In genomic region chr9:89900111-89900824, GRCm38 (mm10) we compare ENCODE assay signal across 31 mouse cellular contexts. TPM values are rescaled to one million over a fixed set of nuclear protein-coding genes. Genes with fewer than 3 reads are reported as not detected.
DNase-seq lines count a peak whose midpoint lies in the region; ATAC-seq and TF ChIP-seq lines count a peak whose summit lies in the region.
"Had no signal": no experiment of that assay in that cellular context is flagged by ENCODE, and none has a peak within 500 bp of the region (broad histone marks: within the 10 kb centered on the region; RNA-seq: fewer than 3 reads in every experiment).

No protein-coding gene starts in this region.

- TF ChIP-seq EP300 in lung, postnatal 0 days (IDR thresholded peaks at IDR 0.05), result no peak
- peak; percentile 75 for TF ChIP-seq EP300 in CH12.LX (IDR thresholded peaks at IDR 0.05; ENCODE audit: low read length)

- no peak overlapping the region for H3K9ac ChIP-seq in lung, postnatal 0 days (replicated peaks; ENCODE audit: low read depth)
- no peak overlapping the region for H3K9ac ChIP-seq in CH12.LX (ENCODE audit: insufficient read depth, low read depth)
- H3K9ac ChIP-seq: embryonic facial prominence, embryonic 12.5 days; forebrain, postnatal 0 days; kidney, embryonic 15.5 days; limb, embryonic 15.5 days; liver, embryonic 13.5 days; neural tube, embryonic 13.5 days had no signal

- 34% methylated on average over 14 of the region's 14 CpGs for WGBS in lung, postnatal 0 days

- no peak for TF ChIP-seq POLR2A in CH12.LX (IDR thresholded peaks at IDR 0.05; ENCODE audit: low read depth, low read length)
- TF ChIP-seq POLR2A in brain, embryonic 14.5 days (IDR thresholded peaks at IDR 0.05; ENCODE audit: borderline replicate concordance, extremely low read depth, insufficient read depth, insufficient read length, poor library complexity, severe bottlenecking), result no peak

- H3K79me2 ChIP-seq in CH12.LX (replicated peaks; ENCODE audit: control insufficient read depth, extremely low read depth, insufficient read depth, poor library complexity, severe bottlenecking), result no peaks in the 10 kb centered on the region

- TF ChIP-seq RAD21 in CH12.LX (IDR thresholded peaks at IDR 0.05; ENCODE audit: low read depth, low read length), result no peak

- H3K27ac ChIP-seq in lung, postnatal 0 days (ENCODE audit: low read length), result no peak overlapping the region
- H3K27ac ChIP-seq in CH12.LX (ENCODE audit: insufficient read depth, low read depth), result no peak overlapping the region
- H3K27ac ChIP-seq: embryonic facial prominence, embryonic 12.5 days; forebrain, embryonic 10.5 days; heart, embryonic 10.5 days; kidney, embryonic 15.5 days; limb, embryonic 10.5 days; limb, embryonic 15.5 days; liver, embryonic 13.5 days; midbrain, embryonic 10.5 days; neural tube, embryonic 13.5 days had no signal

- DNase-seq in heart, adult 11 months, result peak; percentile 67
- no peak for DNase-seq in heart, adult 9 months (ENCODE audit: low spot score in 2 of 2)
- peak; percentile 18 for DNase-seq in lung, postnatal 10 days
- DNase-seq in lung, postnatal 0 days (ENCODE audit: low spot score), result no peak
- peak; percentile 51 for DNase-seq in CH12.LX (ENCODE audit: extremely low read depth)
- peak; percentile 36 for DNase-seq in brain, embryonic 14.5 days (ENCODE audit: low read depth)
- DNase-seq in natural killer cell, adult 2 months (ENCODE audit: low spot score in 2 of 2), result no peak
- no peak for DNase-seq in thymus, adult 18-20 months
- DNase-seq: adrenal gland, postnatal 14 days; cerebellum, adult 11-12 months; cerebellum, postnatal 14 days; forebrain, postnatal 0 days; gastrocnemius, postnatal 10 days; heart, postnatal 36 days; kidney, adult 18-20 months; kidney, postnatal 25 days; liver, embryonic 13.5 days; lung, adult 2 months; right cerebral cortex, postnatal 14 days; thymus, postnatal 25 days had no signal

- H3K4me1 ChIP-seq in lung, postnatal 0 days (ENCODE audit: insufficient read depth, low read depth, low read length), result peaks cover 4% of the 10 kb centered on the region; the same call in 1 of the 2 replicates
- peaks cover 3 to 11% of the 10 kb centered on the region in 2 experiments for H3K4me1 ChIP-seq in CH12.LX (ENCODE audit: control insufficient read depth in 1 of 2, insufficient read depth in 2 of 2)
- H3K4me1 ChIP-seq: embryonic facial prominence, embryonic 12.5 days; heart, embryonic 10.5 days; kidney, embryonic 15.5 days; limb, embryonic 10.5 days; limb, embryonic 15.5 days; liver, embryonic 13.5 days had no signal

- H3K4me2 ChIP-seq in lung, postnatal 0 days (replicated peaks; ENCODE audit: low read depth, low read length), result no peak overlapping the region
- H3K4me2 ChIP-seq in CH12.LX (ENCODE audit: insufficient read depth, low read depth, poor library complexity, severe bottlenecking), result peak overlapping the region; percentile 29; the same call in 1 of the 2 replicates
- H3K4me2 ChIP-seq: embryonic facial prominence, embryonic 12.5 days; kidney, embryonic 15.5 days; limb, embryonic 15.5 days; liver, embryonic 13.5 days; neural tube, embryonic 13.5 days had no signal

- dilution Hi-C loops in CH12.LX (cut with MboI; ENCODE audit: extremely low pct_ligation_motif_present, extremely low pct_unique_long_range_greater_than_20kb, low sequenced_read_pairs), result no loop called here

- TF ChIP-seq CTCF in lung, postnatal 0 days (IDR thresholded peaks at IDR 0.05), result no peak
- no peak for TF ChIP-seq CTCF in CH12.LX (conservative IDR thresholded peaks at IDR 0.05 in 1 of 2, IDR thresholded peaks at IDR 0.05 in 1 of 2; ENCODE audit: low read depth in 2 of 2, low read length in 2 of 2)
- no peak for TF ChIP-seq CTCF in brain, embryonic 14.5 days (IDR thresholded peaks at IDR 0.05; ENCODE audit: borderline replicate concordance, extremely low read depth, insufficient read depth, insufficient read length)

- no peaks in the 10 kb centered on the region for H3K9me3 ChIP-seq in lung, postnatal 0 days (ENCODE audit: low read length)
- no peaks in the 10 kb centered on the region for H3K9me3 ChIP-seq in CH12.LX (replicated peaks; ENCODE audit: low read length)
- H3K9me3 ChIP-seq: embryonic facial prominence, embryonic 12.5 days; forebrain, embryonic 10.5 days; heart, embryonic 10.5 days; kidney, embryonic 15.5 days; limb, embryonic 10.5 days; limb, embryonic 15.5 days; liver, embryonic 13.5 days; midbrain, embryonic 10.5 days; neural tube, embryonic 13.5 days had no signal

- H3K4me3 ChIP-seq in lung, postnatal 0 days (ENCODE audit: low read depth, low read length), result no peak overlapping the region
- H3K4me3 ChIP-seq in CH12.LX (replicated peaks in 1 of 3; ENCODE audit: low read depth in 2 of 3, low read length in 2 of 3, poor library complexity in 1 of 3), result no peak overlapping the region
- H3K4me3 ChIP-seq: embryonic facial prominence, embryonic 12.5 days; forebrain, embryonic 10.5 days; heart, embryonic 10.5 days; kidney, embryonic 15.5 days; limb, embryonic 10.5 days; limb, embryonic 15.5 days; liver, embryonic 13.5 days; midbrain, embryonic 10.5 days; myocyte; neural tube, embryonic 13.5 days had no signal

- 0 out of 2 replicates have a peak, but pooled peaks cover 3% of the 10 kb centered on the region for H3K27me3 ChIP-seq in lung, postnatal 0 days (replicated peaks; ENCODE audit: insufficient read depth, low read length)
- H3K27me3 ChIP-seq in CH12.LX (replicated peaks), result no peaks in the 10 kb centered on the region

- H3K36me3 ChIP-seq in lung, postnatal 0 days (ENCODE audit: insufficient read depth, low read length), result no peaks in the 10 kb centered on the region
- H3K36me3 ChIP-seq in CH12.LX (replicated peaks in 1 of 2; ENCODE audit: control insufficient read depth in 1 of 2, insufficient read depth in 1 of 2, low read length in 1 of 2), result no peaks in the 10 kb centered on the region
- H3K36me3 ChIP-seq: embryonic facial prominence, embryonic 12.5 days; forebrain, embryonic 10.5 days; heart, embryonic 10.5 days; kidney, embryonic 15.5 days; limb, embryonic 10.5 days; limb, embryonic 15.5 days; liver, embryonic 13.5 days; midbrain, embryonic 10.5 days; neural tube, embryonic 13.5 days had no signal

- in situ Hi-C loops in CH12.LX (cut with MboI; ENCODE audit: low pct_ligation_motif_present, low pct_unique_long_range_greater_than_20kb, low sequenced_read_pairs), result no loop called here

- ATAC-seq in lung, postnatal 0 days, result no peak
- ATAC-seq: CD4-positive, CD25-positive, alpha-beta regulatory T cell, adult 4 months; forebrain, postnatal 0 days; hindbrain, embryonic 16.5 days had no signal

TF ChIP-seq in CH12.LX, 34 proteins besides CTCF, POLR2A, EP300 and RAD21:
- TF ChIP-seq BHLHE40 (IDR thresholded peaks at IDR 0.05; ENCODE audit: low read depth, low read length) (peak; percentile 68), MAX (IDR thresholded peaks at IDR 0.05; ENCODE audit: low read length) (0 out of 2 replicates have a peak, but pooled peaks have one; percentile 25), JUND (conservative IDR thresholded peaks at IDR 0.05; ENCODE audit: low read depth, low read length) (no peak; the same call in 1 of the 2 replicates), IRF4 (IDR thresholded peaks at IDR 0.05; ENCODE audit: low read depth, low read length) (peak; percentile 88), JUN (IDR thresholded peaks at IDR 0.05; ENCODE audit: insufficient read depth, low read depth, low read length) (peak; percentile 16; the same call in 1 of the 2 replicates), TBP (conservative IDR thresholded peaks at IDR 0.05; ENCODE audit: low read depth, low read length) (no peak), MAFK (IDR thresholded peaks at IDR 0.05; ENCODE audit: insufficient replicate concordance, low read length) (0 out of 2 replicates have a peak, but pooled peaks have one; percentile 54), HCFC1 (IDR thresholded peaks at IDR 0.05; ENCODE audit: low read depth, low read length) (no peak), TCF12 (IDR thresholded peaks at IDR 0.05; ENCODE audit: low read depth, low read length) (peak; percentile 50; the same call in 1 of the 2 replicates), ETS1 (conservative IDR thresholded peaks at IDR 0.05; ENCODE audit: low read depth, low read length) (peak; percentile 53), GABPA (IDR thresholded peaks at IDR 0.05; ENCODE audit: insufficient replicate concordance, low read depth, low read length) (no peak), MEF2A (IDR thresholded peaks at IDR 0.05; ENCODE audit: borderline replicate concordance, low read depth, low read length) (peak; percentile 28; the same call in 1 of the 2 replicates)

RNA-seq across cellular contexts. Expression of gene Rasgrf1, which starts 9.4 kb away (rescaled TPM):
- polyA plus RNA-seq in lung, postnatal 0 days (2015; fragmentation: Nextera tagmentation; extraction: Ambion mirVana), result 0.88 and 1.1 TPM in 2 replicates
- total RNA-seq in CH12.LX (2012; rRNA removed) (not detected in 2 replicates), CH12.LX (2014; rRNA removed) (not detected in 2 replicates)
- polyA plus RNA-seq in CH12.LX (2012; ENCODE audit: insufficient read length, low read depth), result not detected in 2 replicates
- polyA plus RNA-seq in brain, embryonic 14.5 days (2012; rRNA removed), result 4.3 and 6.0 TPM in 2 replicates
- total RNA-seq: heart, postnatal 36 days had no signal
- polyA plus RNA-seq: forebrain, embryonic 10.5 days; liver, embryonic 13.5 days; myocyte had no signal

Comparison
In these comparisons a context has a peak if more than half of its experiments do, and no peak if none do; other contexts are left out.
1. DNase-seq: peak in heart, adult 11 months (single experiment), lung, postnatal 10 days (single experiment), CH12.LX (single experiment) and brain, embryonic 14.5 days (single experiment); none in heart, adult 9 months (0 of 2), lung, postnatal 0 days (single experiment), natural killer cell, adult 2 months (0 of 2) and thymus, adult 18-20 months (0 of 2).